Mouse (Mus musculus): ENCODE results near the gene Snph. TPM values are rescaled to one million over a fixed set of nuclear protein-coding genes. Genes with fewer than 3 reads are reported as not detected.

The Snph gene
- polyA plus RNA-seq (2011; ENCODE audit: insufficient read depth, insufficient read length, low replicate concordance, missing spikeins): 0.42 TPM in 1 of 2 replicates, not detected in the other

DNA sequence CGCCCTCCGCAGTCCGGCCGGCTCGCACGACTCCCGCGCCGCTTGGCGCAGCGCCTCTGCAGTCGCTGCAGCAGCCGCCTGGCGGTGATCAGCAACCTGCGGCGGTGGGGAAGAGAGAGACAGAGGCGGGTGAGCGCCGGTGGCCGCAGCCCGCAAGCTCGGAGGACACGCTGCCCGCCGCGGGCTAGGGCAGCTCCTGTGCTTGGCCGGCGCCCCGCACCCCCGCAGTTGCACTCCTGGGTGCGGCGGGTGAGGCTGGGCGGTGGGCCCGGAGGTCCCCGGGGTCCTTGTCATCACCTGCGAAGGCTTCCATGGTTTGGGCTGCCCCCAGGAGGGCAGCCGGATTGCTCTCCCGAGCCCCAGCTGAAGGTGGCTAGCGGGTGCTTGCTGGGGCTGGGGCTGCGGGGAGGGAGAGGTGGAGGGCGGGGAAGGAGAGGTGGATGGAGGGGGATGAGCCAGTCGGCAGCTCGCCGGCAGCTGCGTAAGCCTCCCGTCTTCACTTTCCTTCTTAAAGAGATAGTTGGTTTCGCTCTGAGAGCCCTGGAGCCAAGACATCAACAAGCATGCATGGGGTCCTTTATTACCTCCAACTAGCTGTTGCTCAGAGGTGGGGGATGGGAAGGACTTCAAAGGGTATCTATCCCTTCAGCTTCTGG, at the start of gene Snph:
Snph (minus strand) TSS at position 435 of the 656 bp plus-strand sequence.
- 1% methylated on average over 47 of the region's 47 CpGs for WGBS
- Histone ChIP-seq H3K4me1 (ENCODE audit: control insufficient read depth, insufficient read depth, low read length) (no peaks in the 10 kb centered on the region; the same call in 1 of the 2 replicates), H3K4me3 (replicated peaks; ENCODE audit: control insufficient read depth, low read depth, low read length) (no peak within 1 kb of the TSS), H3K27ac (ENCODE audit: control insufficient read depth, insufficient read depth, low read depth, low read length, poor library complexity) (no peak within 1 kb of the TSS)
- no peak for TF ChIP-seq CTCF (IDR thresholded peaks at IDR 0.05; ENCODE audit: control insufficient read depth, insufficient read depth, low read length)
- TF ChIP-seq POLR2A (IDR thresholded peaks at IDR 0.05; ENCODE audit: borderline replicate concordance, control insufficient read depth, low read depth, low read length): no peak

DNA sequence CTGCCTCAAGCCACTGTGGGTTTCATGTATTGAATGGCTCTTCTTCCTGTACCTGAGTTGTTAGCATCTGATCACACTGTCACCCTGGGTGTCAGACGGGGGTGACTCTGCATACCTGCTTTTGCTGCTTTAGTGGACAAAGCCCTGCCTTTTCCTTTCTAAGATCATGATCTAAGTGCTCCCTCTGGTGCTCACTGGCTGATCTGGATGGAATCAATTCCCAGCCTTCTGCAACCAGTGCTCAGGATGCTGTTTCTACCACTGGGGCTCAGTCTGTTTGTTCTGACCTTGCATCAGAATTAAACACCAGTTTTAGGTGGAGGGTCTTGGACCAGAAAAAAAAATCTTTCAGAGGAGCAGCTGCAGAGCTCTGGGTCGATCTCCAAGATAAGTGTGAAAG, 43.8 kb upstream of the Snph start:
- no peak overlapping the region for H3K4me3 ChIP-seq (replicated peaks; ENCODE audit: control insufficient read depth, low read depth, low read length)

DNA sequence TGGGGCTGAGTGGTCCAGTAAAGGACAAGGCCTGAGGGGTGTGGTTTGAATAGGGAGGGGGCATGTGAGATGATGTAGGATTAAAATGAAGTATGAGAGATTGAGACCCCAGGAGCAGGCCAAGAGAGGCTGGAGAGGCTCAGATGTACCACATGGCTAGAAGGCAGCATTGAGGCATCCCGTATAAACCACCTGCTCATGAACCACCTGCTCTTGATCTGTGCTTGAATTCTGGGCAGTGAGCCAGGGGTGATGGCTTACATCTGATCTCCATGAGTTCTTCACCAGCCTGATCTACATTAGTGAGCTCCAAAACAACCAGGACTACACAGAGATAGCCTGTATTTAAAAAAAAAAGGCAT, 38.6 kb upstream of the Snph start:
- 67% methylated on average over 1 of the region's 1 CpGs for WGBS
- no peak for TF ChIP-seq CTCF (IDR thresholded peaks at IDR 0.05; ENCODE audit: control insufficient read depth, insufficient read depth, low read length)
- Histone ChIP-seq H3K4me3 (replicated peaks; ENCODE audit: control insufficient read depth, low read depth, low read length) (no peak overlapping the region), H3K27ac (ENCODE audit: control insufficient read depth, insufficient read depth, low read depth, low read length, poor library complexity) (no peak overlapping the region), H3K4me1 (ENCODE audit: control insufficient read depth, insufficient read depth, low read length) (no peaks in the 10 kb centered on the region)

More for the DNA sequence above, 43.8 kb upstream of the Snph start:
- Histone ChIP-seq H3K4me1 (ENCODE audit: control insufficient read depth, insufficient read depth, low read length) (no peaks in the 10 kb centered on the region), H3K27ac (ENCODE audit: control insufficient read depth, insufficient read depth, low read depth, low read length, poor library complexity) (no peak overlapping the region)
- no peak for TF ChIP-seq CTCF (IDR thresholded peaks at IDR 0.05; ENCODE audit: control insufficient read depth, insufficient read depth, low read length)
- no peak for TF ChIP-seq POLR2A (IDR thresholded peaks at IDR 0.05; ENCODE audit: borderline replicate concordance, control insufficient read depth, low read depth, low read length)
- 53% methylated on average over 2 of the region's 2 CpGs for WGBS

DNA sequence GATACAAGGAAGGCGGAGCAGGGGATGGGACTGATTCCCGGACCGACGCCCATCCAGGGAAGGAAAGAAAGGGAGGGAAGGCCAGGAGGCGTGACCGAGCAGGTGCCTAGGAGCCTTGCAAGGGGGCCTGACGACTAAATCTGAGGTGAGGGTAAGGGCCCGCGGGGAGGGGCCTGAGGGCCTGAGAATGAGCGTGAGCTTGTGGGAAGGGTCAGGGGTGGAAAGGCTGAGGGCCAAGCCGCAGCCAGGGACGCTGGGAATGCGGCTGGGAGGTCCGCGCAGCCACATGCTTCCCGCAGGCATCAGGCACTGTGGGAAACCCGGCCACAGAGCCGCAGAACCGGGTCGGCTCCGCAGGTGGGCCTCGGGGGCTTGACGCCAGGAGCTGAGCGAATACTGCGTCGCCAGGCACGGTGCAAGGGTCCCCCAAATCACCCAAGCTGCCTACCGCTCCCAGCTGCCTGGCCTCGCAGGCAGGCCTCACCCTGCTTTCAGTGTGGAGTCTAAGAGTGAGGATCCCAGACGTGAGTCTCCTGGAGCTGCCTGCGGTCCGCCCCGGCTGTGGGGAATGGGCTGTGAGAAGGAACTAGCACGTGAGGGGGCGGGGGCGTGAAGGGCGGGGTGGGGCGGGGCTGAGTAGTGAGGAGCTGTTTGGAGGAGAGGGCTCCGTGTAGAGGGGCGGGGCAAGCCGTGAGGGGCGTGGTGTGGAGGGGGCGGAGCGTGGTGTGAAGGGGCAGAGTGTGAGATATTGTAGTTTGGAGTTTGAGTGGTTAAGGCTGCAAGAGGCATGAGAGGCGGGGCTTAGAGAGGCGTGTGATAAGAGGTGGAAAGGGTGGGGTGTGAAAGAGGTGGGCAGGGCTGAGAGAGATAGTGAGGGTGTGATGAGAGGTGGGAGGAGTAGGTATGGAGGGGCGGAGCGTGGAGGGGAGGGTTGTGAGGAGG, 37.9 kb upstream of the Snph start:
- TF ChIP-seq CTCF (IDR thresholded peaks at IDR 0.05; ENCODE audit: control insufficient read depth, insufficient read depth, low read length) (no peak), POLR2A (IDR thresholded peaks at IDR 0.05; ENCODE audit: borderline replicate concordance, control insufficient read depth, low read depth, low read length) (no peak)
- H3K27ac ChIP-seq (ENCODE audit: control insufficient read depth, insufficient read depth, low read depth, low read length, poor library complexity): no peak overlapping the region
- 44% methylated on average over 48 of the region's 48 CpGs for WGBS
- H3K4me3 ChIP-seq (replicated peaks; ENCODE audit: control insufficient read depth, low read depth, low read length): no peak overlapping the region
- H3K4me1 ChIP-seq (ENCODE audit: control insufficient read depth, insufficient read depth, low read length): no peaks in the 10 kb centered on the region

DNA sequence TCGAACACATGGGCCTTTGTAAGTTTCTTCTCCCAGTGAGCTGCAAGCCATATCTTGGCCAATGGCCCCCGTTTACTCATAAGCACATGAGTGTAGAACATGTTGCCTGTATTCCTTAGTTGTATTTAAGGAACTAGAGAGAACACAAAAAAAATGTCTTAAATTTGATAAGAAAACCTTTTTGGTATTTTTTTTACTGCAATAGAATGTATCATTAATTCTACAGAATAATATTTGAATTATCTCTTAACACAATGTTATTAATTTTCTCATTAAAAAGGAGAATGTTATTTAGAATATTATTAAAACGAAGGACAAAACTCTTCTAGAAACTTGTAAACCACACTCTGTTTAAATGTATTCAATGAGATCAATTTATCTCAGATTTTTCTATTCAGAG, 36.0 kb upstream of the Snph start, which contains the start of gene Rad21l:
Rad21l (minus strand) TSS at position 101 of the 400 bp plus-strand sequence.
- no peak for TF ChIP-seq POLR2A (IDR thresholded peaks at IDR 0.05; ENCODE audit: borderline replicate concordance, control insufficient read depth, low read depth, low read length)
- no peak for TF ChIP-seq CTCF (IDR thresholded peaks at IDR 0.05; ENCODE audit: control insufficient read depth, insufficient read depth, low read length)
- WGBS: 63% methylated on average over 3 of the region's 3 CpGs
- H3K4me1 ChIP-seq (ENCODE audit: control insufficient read depth, insufficient read depth, low read length): no peaks in the 10 kb centered on the region
- H3K4me3 ChIP-seq (replicated peaks; ENCODE audit: control insufficient read depth, low read depth, low read length): no peak within 1 kb of the TSS
- H3K27ac ChIP-seq (ENCODE audit: control insufficient read depth, insufficient read depth, low read depth, low read length, poor library complexity): no peak within 1 kb of the TSS

DNA sequence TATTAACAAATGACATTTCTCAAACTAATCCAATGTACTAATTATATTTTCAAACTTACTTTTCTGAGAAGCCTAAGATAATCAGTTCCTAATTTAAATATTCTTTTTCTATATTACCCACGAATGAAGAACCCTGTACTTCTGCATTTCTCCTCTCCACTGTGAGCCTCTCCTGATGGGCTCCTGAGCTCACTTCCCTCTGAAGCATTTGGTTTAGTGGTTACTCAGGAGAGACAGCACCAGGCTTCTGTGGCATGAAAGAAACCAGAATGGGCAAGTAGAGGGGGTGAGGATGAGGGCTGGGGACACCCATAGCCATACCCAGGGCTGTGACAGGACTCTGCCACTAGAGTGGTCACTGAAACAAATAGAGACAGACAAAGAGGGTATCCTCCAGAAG, 19.7 kb upstream of the Snph start:
- H3K4me1 ChIP-seq (ENCODE audit: control insufficient read depth, insufficient read depth, low read length): no peaks in the 10 kb centered on the region; the same call in 1 of the 2 replicates
- H3K27ac ChIP-seq (ENCODE audit: control insufficient read depth, insufficient read depth, low read depth, low read length, poor library complexity): no peak overlapping the region
- no peak for TF ChIP-seq CTCF (IDR thresholded peaks at IDR 0.05; ENCODE audit: control insufficient read depth, insufficient read depth, low read length)
- TF ChIP-seq POLR2A (IDR thresholded peaks at IDR 0.05; ENCODE audit: borderline replicate concordance, control insufficient read depth, low read depth, low read length): no peak
- WGBS: 2% methylated on average over 1 of the region's 1 CpGs
- no peak overlapping the region for H3K4me3 ChIP-seq (replicated peaks; ENCODE audit: control insufficient read depth, low read depth, low read length)

DNA sequence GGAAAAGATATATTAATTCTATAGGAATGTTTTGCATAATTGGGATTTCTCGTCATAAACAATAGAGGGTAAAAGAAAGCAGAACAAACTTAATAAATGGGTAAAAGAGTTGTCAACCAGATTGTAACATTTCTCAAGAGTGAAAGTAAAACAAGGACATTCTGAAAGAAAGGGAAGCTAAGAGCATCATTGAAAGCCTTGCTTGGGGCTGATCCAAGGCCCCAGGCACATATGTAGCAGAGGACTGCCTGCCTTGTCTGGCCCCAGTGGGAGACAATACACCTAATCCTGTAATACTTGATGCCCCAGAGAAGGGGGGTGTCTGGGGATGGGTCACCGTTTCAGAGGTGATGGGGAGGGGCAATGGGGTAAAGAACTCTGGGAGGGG, 3.6 kb upstream of the Snph start:
- Histone ChIP-seq H3K27ac (ENCODE audit: control insufficient read depth, insufficient read depth, low read depth, low read length, poor library complexity) (no peak overlapping the region), H3K4me3 (replicated peaks; ENCODE audit: control insufficient read depth, low read depth, low read length) (no peak overlapping the region), H3K4me1 (ENCODE audit: control insufficient read depth, insufficient read depth, low read length) (no peaks in the 10 kb centered on the region; the same call in 1 of the 2 replicates)
- no peak for TF ChIP-seq POLR2A (IDR thresholded peaks at IDR 0.05; ENCODE audit: borderline replicate concordance, control insufficient read depth, low read depth, low read length)
- no peak for TF ChIP-seq CTCF (IDR thresholded peaks at IDR 0.05; ENCODE audit: control insufficient read depth, insufficient read depth, low read length)
- WGBS: 43% methylated on average over 2 of the region's 2 CpGs

DNA sequence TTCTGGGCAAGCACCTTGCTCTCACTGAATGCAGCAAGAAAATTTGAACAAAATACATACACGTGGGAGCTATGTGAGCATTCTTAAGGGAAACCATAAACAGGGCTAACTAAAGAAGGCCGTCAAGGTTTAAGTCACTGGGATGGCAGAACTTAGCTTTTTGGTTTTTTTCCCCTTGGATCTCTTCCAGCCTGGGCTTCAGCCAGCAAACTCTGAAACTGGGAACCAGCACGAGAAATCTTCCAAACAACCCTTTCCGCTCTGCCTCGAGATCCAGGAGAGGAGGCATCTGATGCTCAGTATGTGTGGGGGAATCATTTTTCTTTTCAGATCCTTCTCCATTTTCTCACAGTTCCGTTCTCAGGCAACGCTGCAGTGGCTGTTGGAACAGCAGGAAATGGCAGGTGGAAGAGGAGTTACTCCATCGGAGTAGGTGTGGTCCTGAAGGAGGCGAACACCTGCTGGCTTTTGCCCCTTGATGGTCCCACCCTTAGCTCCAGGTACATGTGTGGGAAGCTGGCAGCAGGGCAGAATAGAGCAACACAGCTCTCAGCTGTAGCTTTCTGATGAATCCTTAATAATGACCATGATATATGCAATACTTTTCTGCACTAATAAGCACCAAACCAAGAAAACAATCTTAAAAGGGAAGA, 3.1 kb upstream of the Snph start:
- Histone ChIP-seq H3K27ac (ENCODE audit: control insufficient read depth, insufficient read depth, low read depth, low read length, poor library complexity) (no peak overlapping the region), H3K4me1 (ENCODE audit: control insufficient read depth, insufficient read depth, low read length) (no peaks in the 10 kb centered on the region; the same call in 1 of the 2 replicates), H3K4me3 (replicated peaks; ENCODE audit: control insufficient read depth, low read depth, low read length) (no peak overlapping the region)
- no peak for TF ChIP-seq POLR2A (IDR thresholded peaks at IDR 0.05; ENCODE audit: borderline replicate concordance, control insufficient read depth, low read depth, low read length)
- no peak for TF ChIP-seq CTCF (IDR thresholded peaks at IDR 0.05; ENCODE audit: control insufficient read depth, insufficient read depth, low read length)
- WGBS: 50% methylated on average over 9 of the region's 9 CpGs
